Mouse (Mus musculus) CH12.LX (cell line): ENCODE measurements at regions not wholly inside any gene's neighbourhood (a gene's known extent, or its start where the extent isn't known, plus 50 kb on each side); places are given as distances from the start of the nearest gene placed in this dataset.
A peak's percentile ranks its signal among the peaks of the same experiment; 100 is the strongest.

ENCODE experiments used
- BHLHE40 ChIP-seq: IDR thresholded peaks from 2 replicates; pipeline ENCODE4 v1.6.1; 2011; ENCODE audit warnings: mild to moderate bottlenecking, low read depth, low read length, improper control_type of control experiment
- CHD2 ChIP-seq: IDR thresholded peaks from 2 replicates; pipeline ENCODE4 v1.6.1; 2011; ENCODE audit warnings: low read length, improper control_type of control experiment
- CTCF ChIP-seq, 2 experiments: IDR thresholded peaks in 1 of 2; conservative IDR thresholded peaks in 1 of 2; 2 replicates each; pipeline ENCODE4 v1.5.1; 2011 to 2012; ENCODE audit warnings: low read depth in 2 of 2, low read length in 2 of 2, improper control_type of control experiment in 1 of 2, inconsistent platforms in 1 of 2, mild to moderate bottlenecking in 1 of 2, moderate library complexity in 1 of 2
- EP300 ChIP-seq: IDR thresholded peaks from 2 replicates; pipeline ENCODE4 v1.6.1; 2011; ENCODE audit warnings: low read length, improper control_type of control experiment
- MAFK ChIP-seq: IDR thresholded peaks from 2 replicates; pipeline ENCODE4 v1.6.1; 2011; ENCODE audit warnings: low read length, improper control_type of control experiment; ENCODE audit not compliant: insufficient replicate concordance
- RAD21 ChIP-seq: IDR thresholded peaks from 2 replicates; pipeline ENCODE4 v1.6.1; 2011; ENCODE audit warnings: low read depth, mild to moderate bottlenecking, low read length, improper control_type of control experiment, moderate library complexity
- SIN3A ChIP-seq: IDR thresholded peaks from 2 replicates; pipeline ENCODE4 v1.6.1; 2012; ENCODE audit warnings: low read length, improper control_type of control experiment, inconsistent platforms
- USF1 ChIP-seq: IDR thresholded peaks from 2 replicates; pipeline ENCODE4 v1.6.1; 2014; ENCODE audit warnings: low read depth, mild to moderate bottlenecking, inconsistent platforms, low read length, improper control_type of control experiment
- ZKSCAN1 ChIP-seq: IDR thresholded peaks from 2 replicates; pipeline ENCODE4 v1.6.1; 2012; ENCODE audit warnings: low read depth, inconsistent platforms, low read length, improper control_type of control experiment, borderline replicate concordance

DNA sequence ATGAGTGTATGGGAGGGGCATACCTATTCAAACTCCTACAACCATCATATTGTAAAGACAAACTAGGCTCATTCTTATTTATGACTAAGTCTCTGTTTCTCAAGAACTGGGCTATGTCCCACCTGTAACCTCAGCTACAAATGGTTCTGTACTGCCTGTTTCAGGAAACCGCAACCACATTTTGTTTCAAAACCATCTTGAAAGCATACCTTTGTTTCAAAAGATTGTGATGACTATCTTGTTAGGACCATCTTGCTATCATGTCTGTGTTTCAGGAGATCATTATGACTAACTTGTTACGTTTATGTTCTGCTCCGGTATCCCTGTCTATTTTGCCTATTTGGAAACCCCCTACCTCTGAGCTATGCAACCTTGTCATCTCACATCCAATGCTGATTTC lies 340.2 kb upstream of the Cblb start:
- 0 out of 2 replicates have a peak, but pooled peaks have one; percentile 28 for TF ChIP-seq CHD2
- TF ChIP-seq SIN3A, result no peak
- no peak; the same call in 1 of the 2 replicates for TF ChIP-seq RAD21
- TF ChIP-seq MAFK, result peak; percentile 52; the same call in 1 of the 2 replicates
- no peak for TF ChIP-seq ZKSCAN1
- TF ChIP-seq CTCF (conservative IDR thresholded peaks at IDR 0.05 in 1 of 2, IDR thresholded peaks at IDR 0.05 in 1 of 2; ENCODE audit: low read depth in 2 of 2, low read length in 2 of 2), result no peak
- TF ChIP-seq EP300, result peak; percentile 74
- TF ChIP-seq USF1, result no peak
- peak; percentile 33; the same call in 1 of the 2 replicates for TF ChIP-seq BHLHE40
